Mouse (Mus musculus): ENCODE results near the gene Gm7029. TPM values are rescaled to one million over a fixed set of nuclear protein-coding genes. Genes with fewer than 3 reads are reported as not detected.

The Gm7029 gene
- total and polyA plus RNA-seq, 2 experiments from 2014 or later, result not detected

- peak overlapping the region; percentile 79 for H3K9ac ChIP-seq (replicated peaks; ENCODE audit: low read length)
- ATAC-seq (peak; percentile 59), DNase-seq (ENCODE audit: low spot score) (peak; percentile 71)
- peak overlapping the region; percentile 98 for H3K4me2 ChIP-seq (ENCODE audit: low read depth, low read length)
- H3K36me3 ChIP-seq (ENCODE audit: insufficient read depth, low read length), result peaks cover 19% of the 10 kb centered on the region
- peak overlapping the region; percentile 71 for H3K4me3 ChIP-seq (ENCODE audit: low read length)
- H3K9me3 ChIP-seq (ENCODE audit: low read length), result no peaks in the 10 kb centered on the region
- under 1% methylated on average over 43 of the region's 44 CpGs for WGBS
- peak overlapping the region; percentile 95 for H3K27ac ChIP-seq
- TF ChIP-seq CTCF (IDR thresholded peaks at IDR 0.05; ENCODE audit: low read depth), result no peak
- no peaks in the 10 kb centered on the region for H3K27me3 ChIP-seq (ENCODE audit: insufficient read depth, low read length)
- 0 out of 2 replicates have a peak, but pooled peaks cover 6% of the 10 kb centered on the region for H3K4me1 ChIP-seq (ENCODE audit: insufficient read depth, low read length)
These were observed 34.9 kb downstream of the Gm7029 start for GRCm38 (mm10) chr17:33908331-33909076.

GRCm38 (mm10) chr17:33909077-33909868, 35.6 kb downstream of the Gm7029 start, which contains the start of gene Daxx:
TSS of gene Daxx (plus strand) at chr17:33909414.
- ATAC-seq (peak; percentile 97), DNase-seq (ENCODE audit: low spot score) (peak; percentile 99)
- no peak for TF ChIP-seq CTCF (IDR thresholded peaks at IDR 0.05; ENCODE audit: low read depth)
- peak within 1 kb of the TSS; percentile 71 for H3K4me3 ChIP-seq (ENCODE audit: low read length)
- H3K9me3 ChIP-seq (ENCODE audit: low read length), result no peaks in the 10 kb centered on the region
- peak within 1 kb of the TSS; percentile 98 for H3K4me2 ChIP-seq (ENCODE audit: low read depth, low read length)
- peaks cover 25% of the 10 kb centered on the region for H3K36me3 ChIP-seq (ENCODE audit: insufficient read depth, low read length)
- peak within 1 kb of the TSS; percentile 79 for H3K9ac ChIP-seq (replicated peaks; ENCODE audit: low read length)
- no peaks in the 10 kb centered on the region for H3K27me3 ChIP-seq (ENCODE audit: insufficient read depth, low read length)
- WGBS, result under 1% methylated on average over 67 of the region's 68 CpGs
- 0 out of 2 replicates have a peak, but pooled peaks cover 6% of the 10 kb centered on the region for H3K4me1 ChIP-seq (ENCODE audit: insufficient read depth, low read length)
- peak within 1 kb of the TSS; percentile 95 for H3K27ac ChIP-seq

- WGBS, result 0% methylated on average over 14 of the region's 14 CpGs
- Histone ChIP-seq H3K4me2 (ENCODE audit: low read depth, low read length) (peak overlapping the region; percentile 98), H3K36me3 (ENCODE audit: insufficient read depth, low read length) (peaks cover 30% of the 10 kb centered on the region), H3K9me3 (ENCODE audit: low read length) (no peaks in the 10 kb centered on the region), H3K27ac (peak overlapping the region; percentile 95), H3K4me1 (ENCODE audit: insufficient read depth, low read length) (0 out of 2 replicates have a peak, but pooled peaks cover 6% of the 10 kb centered on the region), H3K27me3 (ENCODE audit: insufficient read depth, low read length) (no peaks in the 10 kb centered on the region), H3K4me3 (ENCODE audit: low read length) (peak overlapping the region; percentile 71), H3K9ac (replicated peaks; ENCODE audit: low read length) (peak overlapping the region; percentile 79)
- peak; percentile 4; the same call in 1 of the 2 replicates for ATAC-seq
- no peak for TF ChIP-seq CTCF (IDR thresholded peaks at IDR 0.05; ENCODE audit: low read depth)
- peak; percentile 35 for DNase-seq (ENCODE audit: low spot score)
These were observed 36.2 kb downstream of the Gm7029 start for GRCm38 (mm10) chr17:33909869-33910250.

- Histone ChIP-seq H3K4me1 (ENCODE audit: insufficient read depth, low read length) (0 out of 2 replicates have a peak, but pooled peaks cover 6% of the 10 kb centered on the region), H3K4me3 (ENCODE audit: low read length) (peak overlapping the region; percentile 71), H3K36me3 (ENCODE audit: insufficient read depth, low read length) (peaks cover 30% of the 10 kb centered on the region), H3K4me2 (ENCODE audit: low read depth, low read length) (peak overlapping the region; percentile 98), H3K27me3 (ENCODE audit: insufficient read depth, low read length) (no peaks in the 10 kb centered on the region), H3K9ac (replicated peaks; ENCODE audit: low read length) (peak overlapping the region; percentile 79), H3K27ac (peak overlapping the region; percentile 95; the same call in 1 of the 2 replicates), H3K9me3 (ENCODE audit: low read length) (no peaks in the 10 kb centered on the region)
- 49% methylated on average over 11 of the region's 11 CpGs for WGBS
- DNase-seq (ENCODE audit: low spot score) (no peak), ATAC-seq (no peak)
- TF ChIP-seq CTCF (IDR thresholded peaks at IDR 0.05; ENCODE audit: low read depth), result peak; percentile 27; the same call in 1 of the 2 replicates
These were observed 36.9 kb downstream of the Gm7029 start for GRCm38 (mm10) chr17:33910346-33911051.

GRCm38 (mm10) chr17:33911052-33911812, 37.6 kb downstream of the Gm7029 start:
- TF ChIP-seq CTCF (IDR thresholded peaks at IDR 0.05; ENCODE audit: low read depth), result no peak
- H3K4me2 ChIP-seq (ENCODE audit: low read depth, low read length), result no peak overlapping the region
- H3K4me1 ChIP-seq (ENCODE audit: insufficient read depth, low read length), result 0 out of 2 replicates have a peak, but pooled peaks cover 6% of the 10 kb centered on the region
- peaks cover 30% of the 10 kb centered on the region for H3K36me3 ChIP-seq (ENCODE audit: insufficient read depth, low read length)
- no peaks in the 10 kb centered on the region for H3K9me3 ChIP-seq (ENCODE audit: low read length)
- H3K9ac ChIP-seq (replicated peaks; ENCODE audit: low read length), result no peak overlapping the region
- H3K27ac ChIP-seq, result no peak overlapping the region
- no peak for ATAC-seq
- no peak overlapping the region for H3K4me3 ChIP-seq (ENCODE audit: low read length)
- WGBS, result 92% methylated on average over 31 of the region's 31 CpGs
- DNase-seq (ENCODE audit: low spot score), result no peak
- H3K27me3 ChIP-seq (ENCODE audit: insufficient read depth, low read length), result no peaks in the 10 kb centered on the region

All from hindbrain, postnatal 0 days (tissue).